Mouse (Mus musculus): ENCODE results near the gene Tnnt2. TPM values are rescaled to one million over a fixed set of nuclear protein-coding genes. Genes with fewer than 3 reads are reported as not detected.

Tnnt2 gene
- polyA plus RNA-seq, 1 experiment from 2014 or later = 1.5 TPM

GRCm38 (mm10) chr1:135807546-135807945 is 28.6 kb upstream of the Tnnt2 start:
- no peak for ATAC-seq (ENCODE audit: low FRiP score)
- Histone ChIP-seq H3K27me3 (peaks cover 8% of the 10 kb centered on the region), H3K4me3 (replicated peaks) (no peak overlapping the region), H3K4me1 (peaks cover 3% of the 10 kb centered on the region; the same call in 1 of the 2 replicates), H3K9me3 (no peaks in the 10 kb centered on the region), H3K27ac (no peak overlapping the region), H3K4me2 (no peak overlapping the region), H3K9ac (no peak overlapping the region), H3K36me3 (replicated peaks) (no peaks in the 10 kb centered on the region)
- 65% methylated on average over 10 of the region's 10 CpGs for WGBS

GRCm38 (mm10) chr1:135810180-135810579 is 26.0 kb upstream of the Tnnt2 start:
- Histone ChIP-seq H3K4me1 (peaks cover 7% of the 10 kb centered on the region; the same call in 1 of the 2 replicates), H3K27ac (no peak overlapping the region), H3K27me3 (peaks cover 20% of the 10 kb centered on the region), H3K4me3 (replicated peaks) (no peak overlapping the region), H3K9me3 (no peaks in the 10 kb centered on the region), H3K9ac (no peak overlapping the region), H3K36me3 (replicated peaks) (no peaks in the 10 kb centered on the region), H3K4me2 (no peak overlapping the region)
- 87% methylated on average over 2 of the region's 2 CpGs for WGBS
- ATAC-seq (ENCODE audit: low FRiP score) = no peak

GRCm38 (mm10) chr1:135811016-135811646 is 25.0 kb upstream of the Tnnt2 start:
- WGBS = 36% methylated on average over 7 of the region's 7 CpGs
- no peak overlapping the region for H3K4me3 ChIP-seq (replicated peaks)
- ATAC-seq (ENCODE audit: low FRiP score) = no peak
- H3K9me3 ChIP-seq = no peaks in the 10 kb centered on the region
- no peak overlapping the region for H3K4me2 ChIP-seq
- H3K27ac ChIP-seq = no peak overlapping the region
- H3K9ac ChIP-seq = no peak overlapping the region
- peaks cover 26% of the 10 kb centered on the region for H3K27me3 ChIP-seq
- peaks cover 7% of the 10 kb centered on the region; the same call in 1 of the 2 replicates for H3K4me1 ChIP-seq
- no peaks in the 10 kb centered on the region for H3K36me3 ChIP-seq (replicated peaks)

- peaks cover 37% of the 10 kb centered on the region for H3K27me3 ChIP-seq
- ATAC-seq (ENCODE audit: low FRiP score) = no peak
- no peaks in the 10 kb centered on the region for H3K36me3 ChIP-seq (replicated peaks)
- no peak overlapping the region for H3K4me3 ChIP-seq (replicated peaks)
- peaks cover 7% of the 10 kb centered on the region; the same call in 1 of the 2 replicates for H3K4me1 ChIP-seq
- no peak overlapping the region for H3K4me2 ChIP-seq
- no peak overlapping the region for H3K27ac ChIP-seq
- no peak overlapping the region for H3K9ac ChIP-seq
- no peaks in the 10 kb centered on the region for H3K9me3 ChIP-seq
- 87% methylated on average over 3 of the region's 3 CpGs for WGBS
These were observed 23.9 kb upstream of the Tnnt2 start for GRCm38 (mm10) chr1:135812205-135812604.

DNA sequence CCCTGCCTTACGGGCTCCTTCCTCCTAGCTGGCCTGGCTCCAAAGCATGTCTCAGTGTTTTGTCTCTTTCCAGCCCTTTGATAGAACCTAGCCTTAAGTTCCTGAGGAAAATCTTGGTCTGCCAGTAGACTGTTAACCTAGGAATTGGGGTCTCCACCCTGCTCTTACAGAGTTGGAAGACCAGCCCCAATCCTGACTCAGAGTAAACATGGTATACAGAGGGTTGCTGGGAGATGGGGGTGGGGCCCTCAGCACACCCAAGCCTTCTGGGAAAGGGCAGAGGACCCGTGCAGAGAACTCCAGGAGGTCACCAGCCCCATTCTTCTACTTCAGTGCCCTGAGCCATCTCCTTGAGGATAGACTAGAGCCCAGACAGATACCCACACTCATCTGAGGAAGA is 23.5 kb upstream of the Tnnt2 start:
- Histone ChIP-seq H3K9ac (no peak overlapping the region), H3K4me1 (peaks cover 4% of the 10 kb centered on the region; the same call in 1 of the 2 replicates), H3K4me2 (no peak overlapping the region), H3K4me3 (replicated peaks) (no peak overlapping the region), H3K36me3 (replicated peaks) (no peaks in the 10 kb centered on the region), H3K9me3 (no peaks in the 10 kb centered on the region), H3K27ac (no peak overlapping the region), H3K27me3 (peaks cover 41% of the 10 kb centered on the region)
- 53% methylated on average over 2 of the region's 2 CpGs for WGBS
- no peak for ATAC-seq (ENCODE audit: low FRiP score)

- Histone ChIP-seq H3K9me3 (no peaks in the 10 kb centered on the region), H3K27ac (no peak overlapping the region), H3K4me3 (replicated peaks) (no peak overlapping the region), H3K27me3 (peaks cover 45% of the 10 kb centered on the region), H3K9ac (no peak overlapping the region), H3K36me3 (replicated peaks) (no peaks in the 10 kb centered on the region), H3K4me1 (peaks cover 4% of the 10 kb centered on the region), H3K4me2 (no peak overlapping the region)
- no peak for ATAC-seq (ENCODE audit: low FRiP score)
- 69% methylated on average over 4 of the region's 4 CpGs for WGBS
These were observed 23.1 kb upstream of the Tnnt2 start for GRCm38 (mm10) chr1:135813071-135813470.

DNA sequence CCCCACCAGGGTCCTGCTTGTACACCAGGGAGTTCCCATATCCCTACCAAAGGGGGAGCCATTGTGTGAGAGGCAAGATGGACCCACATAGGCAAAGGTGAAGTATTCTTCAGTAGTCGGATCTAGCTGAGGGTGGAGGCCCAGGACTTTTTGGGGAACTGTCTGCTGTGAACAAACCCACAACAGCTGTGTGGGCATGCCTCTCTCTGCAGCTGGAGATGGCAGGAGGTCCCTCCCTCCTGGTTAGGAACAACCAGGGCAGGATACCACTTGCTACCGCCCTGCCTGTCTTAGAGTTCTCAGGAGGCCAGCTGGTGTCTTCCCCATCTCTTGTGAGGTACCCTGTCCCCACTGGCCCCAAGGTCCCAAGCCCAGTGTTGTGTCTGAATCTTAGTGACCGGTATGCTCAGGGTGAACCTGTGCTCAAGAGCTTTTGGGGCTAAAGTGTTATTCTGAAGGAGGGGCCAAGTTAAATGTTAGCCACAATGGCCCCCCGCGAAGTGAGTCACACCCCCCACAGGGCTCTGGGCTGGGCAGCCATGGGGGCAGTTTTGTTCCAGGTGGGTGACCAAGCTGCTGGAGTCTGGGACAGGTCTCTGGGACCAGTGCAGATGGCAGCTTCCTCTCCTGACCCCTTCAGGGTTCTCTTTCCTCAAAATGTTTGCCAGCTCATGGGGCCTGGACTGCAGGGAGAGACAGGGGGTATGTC is 22.3 kb upstream of the Tnnt2 start:
- peaks cover 53% of the 10 kb centered on the region for H3K27me3 ChIP-seq
- no peak overlapping the region for H3K27ac ChIP-seq
- 84% methylated on average over 5 of the region's 5 CpGs for WGBS

DNA sequence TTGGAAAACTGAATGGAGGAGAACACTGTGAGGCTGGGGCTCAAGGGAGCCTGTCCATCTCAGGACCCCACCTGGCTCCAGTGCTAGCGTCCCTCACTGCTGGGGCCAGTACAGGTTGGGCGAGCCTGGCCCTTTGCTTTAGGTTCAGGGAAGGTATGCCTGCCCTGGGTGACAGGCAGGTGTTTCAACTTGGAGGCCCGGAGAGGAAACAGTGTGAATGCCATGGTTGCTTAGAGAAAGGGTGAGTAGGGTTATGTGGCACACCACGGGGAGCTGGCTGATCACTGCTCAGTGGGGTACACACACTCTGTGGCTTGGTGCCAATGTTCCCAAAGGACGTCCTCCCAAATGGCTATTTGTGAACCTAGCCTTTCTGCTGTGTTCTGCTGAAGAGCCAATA is 21.6 kb upstream of the Tnnt2 start:
- Histone ChIP-seq H3K9ac (no peak overlapping the region), H3K27ac (no peak overlapping the region), H3K36me3 (replicated peaks) (no peaks in the 10 kb centered on the region), H3K4me3 (replicated peaks) (no peak overlapping the region), H3K27me3 (peaks cover 60% of the 10 kb centered on the region), H3K4me1 (peaks cover 14% of the 10 kb centered on the region), H3K9me3 (no peaks in the 10 kb centered on the region), H3K4me2 (no peak overlapping the region)
- no peak for ATAC-seq (ENCODE audit: low FRiP score)
- 86% methylated on average over 5 of the region's 5 CpGs for WGBS

More for the DNA sequence above, 22.3 kb upstream of the Tnnt2 start:
- Histone ChIP-seq H3K4me1 (peaks cover 10% of the 10 kb centered on the region), H3K9ac (no peak overlapping the region), H3K36me3 (replicated peaks) (no peaks in the 10 kb centered on the region), H3K9me3 (no peaks in the 10 kb centered on the region), H3K4me2 (no peak overlapping the region), H3K4me3 (replicated peaks) (no peak overlapping the region)
- ATAC-seq (ENCODE audit: low FRiP score) = no peak

DNA sequence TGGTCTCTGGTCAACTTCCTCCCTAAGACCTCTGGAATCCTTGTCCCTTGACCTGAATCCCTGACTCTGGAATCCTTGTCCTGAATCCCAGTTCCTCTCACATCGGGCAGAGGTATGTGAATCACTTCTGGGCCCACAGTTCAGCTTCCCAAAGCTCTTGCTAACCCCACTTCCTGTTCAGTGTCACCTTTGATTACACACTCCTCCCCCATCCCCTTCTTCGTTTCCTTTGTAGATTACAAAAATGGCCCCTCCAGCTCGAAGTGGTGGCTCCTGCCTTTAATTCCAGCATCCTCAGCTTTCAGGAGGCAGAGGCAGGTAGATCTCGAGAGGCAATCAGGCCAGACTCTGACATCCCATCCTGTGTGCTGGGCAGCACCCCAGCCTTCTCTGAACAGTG is 18.6 kb upstream of the Tnnt2 start:
- Histone ChIP-seq H3K27me3 (peaks cover 72% of the 10 kb centered on the region), H3K36me3 (replicated peaks) (no peaks in the 10 kb centered on the region), H3K27ac (no peak overlapping the region), H3K4me2 (no peak overlapping the region), H3K4me3 (replicated peaks) (no peak overlapping the region), H3K9me3 (no peaks in the 10 kb centered on the region), H3K4me1 (peaks cover 14% of the 10 kb centered on the region), H3K9ac (no peak overlapping the region)
- ATAC-seq (ENCODE audit: low FRiP score) = no peak
- WGBS = 72% methylated on average over 4 of the region's 4 CpGs

DNA sequence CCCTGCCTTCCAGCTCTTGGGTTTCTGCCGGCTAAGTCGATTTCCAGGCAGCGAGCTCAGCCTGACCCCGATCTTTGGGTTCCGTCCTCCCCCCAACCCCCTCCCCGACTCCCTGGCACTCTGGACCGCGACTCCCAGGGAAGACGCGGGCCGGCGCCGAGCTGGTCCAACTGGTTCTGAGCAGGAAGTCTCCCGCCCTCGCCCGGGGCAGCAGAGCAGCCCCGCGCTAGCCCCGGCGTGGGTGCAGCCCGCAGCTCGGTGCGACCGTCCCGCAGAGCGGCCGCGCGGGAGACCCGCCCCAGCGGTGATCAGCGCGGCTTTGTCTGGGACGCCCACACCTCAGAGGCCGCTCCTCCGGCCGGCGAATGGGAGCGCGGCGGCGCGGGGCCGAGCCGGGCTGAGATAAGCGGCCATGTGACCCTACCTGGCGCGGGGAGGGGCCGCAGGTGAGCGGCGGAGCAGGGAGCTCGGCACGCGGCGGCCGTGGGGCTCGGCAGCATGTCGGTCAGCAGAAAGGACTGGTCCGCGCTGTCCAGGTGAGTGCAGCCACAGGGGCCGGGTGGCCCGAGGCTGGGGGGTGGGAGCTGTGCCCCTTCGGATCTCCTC is 17.6 kb upstream of the Tnnt2 start, which contains the start of gene Lad1:
Gene Lad1 (plus strand): TSS at position 118 of the 606 bp plus-strand sequence.
- no peaks in the 10 kb centered on the region for H3K36me3 ChIP-seq (replicated peaks)
- H3K9ac ChIP-seq = peak within 1 kb of the TSS; percentile 61
- peak within 1 kb of the TSS; percentile 99 for H3K4me2 ChIP-seq
- under 1% methylated on average over 63 of the region's 63 CpGs for WGBS
- H3K9me3 ChIP-seq = no peaks in the 10 kb centered on the region
- no peak within 1 kb of the TSS for H3K27ac ChIP-seq
- peak within 1 kb of the TSS; percentile 60 for H3K4me3 ChIP-seq (replicated peaks)
- peaks cover 10% of the 10 kb centered on the region for H3K4me1 ChIP-seq
- peaks cover 69% of the 10 kb centered on the region for H3K27me3 ChIP-seq
- ATAC-seq (ENCODE audit: low FRiP score) = peak; percentile 60

- H3K4me2 ChIP-seq = no peak overlapping the region
- H3K4me1 ChIP-seq = peaks cover 10% of the 10 kb centered on the region
- no peaks in the 10 kb centered on the region for H3K9me3 ChIP-seq
- H3K9ac ChIP-seq = no peak overlapping the region
- H3K4me3 ChIP-seq (replicated peaks) = no peak overlapping the region
- WGBS = 88% methylated on average over 10 of the region's 10 CpGs
- no peak overlapping the region for H3K27ac ChIP-seq
- no peak for ATAC-seq (ENCODE audit: low FRiP score)
- peaks cover 67% of the 10 kb centered on the region for H3K27me3 ChIP-seq
- no peaks in the 10 kb centered on the region for H3K36me3 ChIP-seq (replicated peaks)
These were observed 16.1 kb upstream of the Tnnt2 start for GRCm38 (mm10) chr1:135820071-135820470.

DNA sequence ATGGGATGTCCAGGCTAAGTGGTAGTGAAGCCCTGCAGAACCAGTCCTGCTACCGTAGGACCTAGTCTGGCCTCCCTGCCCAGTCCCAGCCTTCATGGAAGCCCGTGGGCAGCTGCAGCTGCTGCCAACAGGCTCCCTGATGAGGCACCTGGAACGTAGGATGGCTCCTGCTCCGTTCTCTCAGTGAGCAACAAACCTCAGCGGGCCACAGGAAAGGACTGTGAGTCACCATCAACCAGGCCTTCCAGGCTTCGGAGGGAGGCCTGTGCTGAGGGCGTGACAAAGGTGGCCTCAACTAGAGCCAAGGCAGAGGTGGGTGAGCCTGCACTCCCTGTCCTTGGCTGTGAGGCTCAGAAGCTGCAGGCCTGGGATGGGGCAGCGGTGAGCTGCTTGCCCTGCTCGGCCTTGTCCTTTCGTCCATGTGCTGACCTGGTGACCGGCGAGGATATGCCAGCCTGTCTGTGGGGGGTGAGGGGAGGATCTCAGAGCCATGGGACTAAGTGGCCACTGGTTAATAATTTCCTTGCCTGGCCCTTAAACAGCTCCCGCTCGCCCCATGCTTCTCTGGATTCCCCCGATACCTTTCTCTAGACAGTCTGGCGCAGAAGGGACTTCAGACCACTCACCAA is 15.3 kb upstream of the Tnnt2 start:
- peaks cover 64% of the 10 kb centered on the region for H3K27me3 ChIP-seq
- no peak overlapping the region for H3K9ac ChIP-seq
- peaks cover 10% of the 10 kb centered on the region for H3K4me1 ChIP-seq
- no peaks in the 10 kb centered on the region for H3K9me3 ChIP-seq
- WGBS = 85% methylated on average over 16 of the region's 16 CpGs
- H3K4me3 ChIP-seq (replicated peaks) = no peak overlapping the region
- no peak overlapping the region for H3K4me2 ChIP-seq
- H3K36me3 ChIP-seq (replicated peaks) = no peaks in the 10 kb centered on the region
- H3K27ac ChIP-seq = no peak overlapping the region
- no peak for ATAC-seq (ENCODE audit: low FRiP score)
